Mouse (Mus musculus) spleen, adult 2 months (tissue): ENCODE results near the gene Vegfb.

Source experiments
- CTCF ChIP-seq: fragments of 200-500 bp; IDR thresholded peaks from 2 replicates; pipeline ENCODE4 v1.5.1; 2011; ENCODE audit warnings: mild to moderate bottlenecking, inconsistent platforms; ENCODE audit not compliant: insufficient read depth, insufficient read length, insufficient replicate concordance; ENCODE audit errors: extremely low read depth
- POLR2A ChIP-seq: fragments of 200-500 bp; IDR thresholded peaks from 2 replicates; pipeline ENCODE4 v1.6.1; 2011; ENCODE audit warnings: low read depth, low read length, inconsistent platforms

DNA sequence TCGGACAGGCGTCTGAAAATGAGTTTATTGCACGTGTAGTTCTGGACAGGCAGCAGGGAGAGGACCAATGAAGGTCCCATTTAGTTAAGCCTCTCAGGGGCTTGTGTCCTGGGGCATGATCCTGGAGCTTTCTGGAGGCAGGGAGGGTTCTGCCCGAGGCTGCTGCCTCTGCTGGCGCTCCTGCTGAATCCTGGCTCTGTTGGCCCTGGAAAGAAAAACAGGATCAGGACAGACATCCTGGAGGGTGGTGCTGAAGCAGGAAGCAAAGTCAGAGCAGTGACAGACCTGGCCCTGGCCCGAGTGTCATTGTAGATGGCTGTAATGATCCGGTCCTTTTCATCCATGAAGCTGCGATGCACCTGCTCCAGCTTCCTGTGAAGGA is 444 bp upstream of the Vegfb start:
- TF ChIP-seq POLR2A (no peak), CTCF (no peak)
